Mouse (Mus musculus) embryonic fibroblast, embryonic 13.5 days (primary cell): Measurements from ENCODE around the gene Ikzf3. TPM values are rescaled to one million over a fixed set of nuclear protein-coding genes. Genes with fewer than 3 reads are reported as not detected.

Source experiments
- H3K27ac ChIP-seq: 2 replicates; pipeline ENCODE4 v1.5.1; 2012; ENCODE audit warnings: low read length, control low read depth, inconsistent platforms; ENCODE audit not compliant: insufficient read depth
- H3K4me1 ChIP-seq: 2 replicates; pipeline ENCODE4 v1.6.1; 2011; ENCODE audit warnings: low read length; ENCODE audit not compliant: control insufficient read depth, insufficient read depth
- H3K4me3 ChIP-seq: 2 replicates; pipeline ENCODE4 v1.5.1; 2011; ENCODE audit warnings: mild to moderate bottlenecking, control low read depth, low read length; ENCODE audit not compliant: insufficient read depth
- CTCF ChIP-seq: IDR thresholded peaks from 2 replicates; pipeline ENCODE4 v1.5.1; 2011; ENCODE audit warnings: mild to moderate bottlenecking, control low read depth, low read length, moderate library complexity, borderline replicate concordance; ENCODE audit not compliant: insufficient read depth
- POLR2A ChIP-seq: IDR thresholded peaks from 2 replicates; pipeline ENCODE4 v1.6.1; 2011; ENCODE audit warnings: low read depth, mild to moderate bottlenecking, control low read depth, low read length, moderate library complexity
- polyA plus RNA-seq: library from polyadenylated mRNA; stranded (reverse); fragments of >200 nt; gene quantifications from 2 replicates; pipeline ENCODE4 v1.2.4, GENCODE M21; 2011; ENCODE audit warnings: low read depth; ENCODE audit not compliant: missing spikeins, insufficient read length

Gene Ikzf3
- polyA plus RNA-seq, 1 experiment = not detected

DNA sequence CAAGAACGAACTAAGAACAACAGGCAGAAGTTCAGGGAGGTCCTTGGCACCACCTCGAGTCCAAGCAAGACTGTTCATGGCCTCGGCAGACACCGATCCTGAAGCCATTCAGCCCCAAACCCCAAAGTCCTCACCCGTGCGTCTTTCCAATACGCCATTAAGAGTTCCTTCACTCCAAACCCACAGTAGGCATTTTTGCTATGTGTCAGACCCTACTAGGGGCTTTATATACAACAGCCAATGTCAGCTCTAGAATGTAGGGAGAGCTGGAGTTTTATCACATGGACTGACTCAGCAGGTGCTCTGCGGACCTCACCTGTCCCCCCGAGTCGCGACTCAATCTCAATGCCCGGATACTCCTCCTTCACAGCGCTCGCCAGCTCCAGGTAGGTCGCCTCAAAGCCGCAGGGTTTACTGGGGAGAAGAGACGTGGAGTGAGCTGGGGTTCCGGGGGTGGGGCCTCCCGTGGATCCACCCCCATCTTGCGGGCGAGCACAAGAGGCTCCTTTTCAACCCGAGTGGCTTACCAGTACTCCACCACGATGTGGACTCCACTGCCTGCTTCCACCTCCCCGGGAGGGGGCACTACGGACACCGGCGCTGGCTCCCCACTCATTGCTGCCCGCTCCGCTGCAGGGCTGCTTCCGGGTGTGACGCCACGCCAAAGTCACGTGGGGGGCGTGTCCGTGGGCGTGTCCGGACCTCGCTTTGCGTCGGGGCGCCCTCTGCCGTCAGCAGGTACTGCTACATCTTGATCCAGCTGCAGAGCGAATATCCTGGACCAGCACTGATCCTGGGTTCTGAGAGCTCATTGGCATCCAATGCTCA, 107.3 kb downstream of the Ikzf3 start, which contains the start of gene Mien1:
Mien1 (minus strand) TSS at position 661 of the 828 bp plus-strand sequence.
- Histone ChIP-seq H3K4me3 (peak within 1 kb of the TSS; percentile 80), H3K4me1 (0 out of 2 replicates have a peak, but pooled peaks cover 4% of the 10 kb centered on the region), H3K27ac (peak within 1 kb of the TSS; percentile 37; the same call in 1 of the 2 replicates)
- peak; percentile 92 for TF ChIP-seq CTCF
- peak; percentile 57 for TF ChIP-seq POLR2A

DNA sequence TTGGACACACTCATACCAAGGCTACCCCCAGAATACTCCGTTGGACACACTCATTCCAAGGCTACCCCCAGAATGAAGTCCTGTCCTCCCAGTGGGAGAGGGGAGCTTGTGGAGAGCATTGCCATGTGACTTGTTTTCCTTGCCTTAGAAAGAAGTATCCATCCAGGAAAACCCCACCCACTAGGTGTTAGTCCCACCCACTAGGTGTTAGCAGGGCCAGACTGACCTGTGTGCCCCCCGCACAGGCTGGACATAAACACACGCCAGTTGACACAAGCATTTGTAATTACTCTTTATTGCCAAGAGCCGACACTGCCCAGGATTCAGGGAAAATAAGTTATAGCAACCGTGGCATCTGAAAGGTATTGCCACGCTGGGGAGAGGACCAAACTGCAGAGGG, 108.4 kb downstream of the Ikzf3 start:
- Histone ChIP-seq H3K4me3 (no peak overlapping the region), H3K4me1 (0 out of 2 replicates have a peak, but pooled peaks cover 4% of the 10 kb centered on the region), H3K27ac (no peak overlapping the region)
- TF ChIP-seq POLR2A (no peak), CTCF (no peak)

DNA sequence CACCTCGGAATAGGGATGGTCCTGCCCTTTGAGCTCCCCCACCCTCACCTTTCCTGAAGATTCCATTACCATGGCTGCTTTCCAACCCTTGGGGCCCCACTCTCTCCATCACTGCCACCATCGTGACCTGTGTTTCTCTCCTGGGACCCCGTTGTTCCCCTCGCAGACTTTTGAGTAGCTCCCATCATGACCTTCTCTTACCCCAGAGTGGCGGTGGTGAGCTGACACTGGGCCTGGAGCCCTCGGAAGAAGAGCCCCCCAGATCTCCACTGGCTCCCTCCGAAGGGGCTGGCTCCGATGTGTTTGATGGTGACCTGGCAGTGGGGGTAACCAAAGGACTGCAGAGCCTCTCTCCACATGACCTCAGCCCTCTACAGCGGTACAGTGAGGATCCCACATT, 110.1 kb downstream of the Ikzf3 start:
- Histone ChIP-seq H3K27ac (no peak overlapping the region), H3K4me3 (no peak overlapping the region), H3K4me1 (0 out of 2 replicates have a peak, but pooled peaks cover 4% of the 10 kb centered on the region)
- TF ChIP-seq CTCF (no peak), POLR2A (no peak)

DNA sequence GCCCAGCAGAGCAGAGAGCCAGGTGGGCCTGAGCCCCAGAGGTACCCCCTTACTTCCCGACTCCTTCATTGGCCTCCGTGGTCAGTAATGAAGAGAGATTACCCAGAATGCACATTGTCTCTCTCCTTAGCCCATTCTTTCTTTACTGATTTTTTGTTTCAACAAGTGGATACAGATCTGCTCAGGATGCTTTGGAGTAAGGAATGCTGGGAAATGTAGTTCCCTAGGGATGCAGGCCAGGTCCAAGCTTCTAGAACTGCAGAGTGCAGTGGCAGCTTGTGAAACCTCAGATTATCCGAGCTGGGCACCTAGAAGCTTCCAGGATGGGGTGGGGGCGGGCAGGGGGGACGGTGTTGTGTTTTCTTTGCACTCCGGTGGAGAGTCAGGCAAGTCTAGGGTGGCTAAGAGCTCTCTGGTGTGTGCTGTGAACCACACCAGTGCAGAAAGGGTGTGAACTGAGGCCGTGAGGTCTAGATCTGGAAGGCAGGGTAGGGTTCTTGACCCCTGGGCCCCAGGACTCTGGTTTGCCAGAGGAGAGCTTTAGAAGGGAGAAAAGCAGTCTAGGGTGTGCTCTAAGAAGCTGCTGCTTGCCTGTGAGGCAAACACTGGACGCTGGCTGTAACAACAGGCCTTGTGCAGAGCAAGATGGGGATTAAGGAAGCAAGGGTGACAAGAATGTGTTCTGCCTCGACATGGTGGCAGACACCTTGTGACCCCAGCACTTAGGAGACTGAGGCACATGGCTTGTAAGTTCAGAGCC, 113.9 kb downstream of the Ikzf3 start:
- TF ChIP-seq CTCF (no peak), POLR2A (no peak)
- no peaks in the 10 kb centered on the region for H3K4me1 ChIP-seq
- no peak overlapping the region for H3K4me3 ChIP-seq
- no peak overlapping the region for H3K27ac ChIP-seq

DNA sequence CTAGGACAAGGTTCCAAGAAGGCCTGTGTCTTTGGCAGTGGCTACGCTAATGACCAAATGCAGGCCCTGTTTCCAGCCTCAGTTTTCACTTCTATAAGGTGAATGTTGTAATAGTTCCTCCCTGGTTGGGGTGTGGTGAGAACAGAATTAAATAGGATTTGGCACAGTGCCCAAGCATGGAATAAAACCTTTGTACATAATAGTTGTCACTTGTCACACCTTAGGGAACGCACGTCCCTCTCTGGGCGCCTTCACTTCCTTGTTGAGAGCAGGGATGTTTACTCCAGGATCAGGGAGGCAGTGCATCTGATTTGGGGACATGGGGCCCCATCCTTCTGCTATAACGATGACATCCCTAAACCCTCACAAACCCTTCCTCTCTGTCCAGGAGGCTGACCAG, 117.4 kb downstream of the Ikzf3 start:
- TF ChIP-seq POLR2A (no peak), CTCF (no peak)
- Histone ChIP-seq H3K4me1 (no peaks in the 10 kb centered on the region), H3K4me3 (no peak overlapping the region), H3K27ac (no peak overlapping the region)

DNA sequence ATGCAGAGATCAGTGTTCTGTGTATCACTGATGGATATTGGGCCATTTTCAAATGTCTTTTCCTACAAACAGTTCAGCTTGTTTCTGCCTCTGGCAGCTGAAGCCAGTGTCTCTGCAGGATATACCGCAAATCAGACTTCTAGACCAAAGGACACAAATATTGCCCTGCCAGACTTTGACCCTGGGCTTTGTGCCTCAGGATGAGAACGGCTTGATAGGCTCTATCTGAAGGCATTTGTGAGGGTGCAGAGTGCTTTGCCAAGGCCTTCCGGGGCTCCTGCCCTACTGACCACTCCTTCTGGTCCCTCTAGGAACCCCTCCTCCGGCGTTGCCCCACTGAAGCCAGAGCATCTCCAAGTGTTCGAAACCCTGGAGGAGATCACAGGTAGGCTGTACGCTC, 119.2 kb downstream of the Ikzf3 start:
- Histone ChIP-seq H3K4me3 (no peak overlapping the region), H3K27ac (no peak overlapping the region), H3K4me1 (no peaks in the 10 kb centered on the region)
- TF ChIP-seq POLR2A (no peak), CTCF (no peak)

DNA sequence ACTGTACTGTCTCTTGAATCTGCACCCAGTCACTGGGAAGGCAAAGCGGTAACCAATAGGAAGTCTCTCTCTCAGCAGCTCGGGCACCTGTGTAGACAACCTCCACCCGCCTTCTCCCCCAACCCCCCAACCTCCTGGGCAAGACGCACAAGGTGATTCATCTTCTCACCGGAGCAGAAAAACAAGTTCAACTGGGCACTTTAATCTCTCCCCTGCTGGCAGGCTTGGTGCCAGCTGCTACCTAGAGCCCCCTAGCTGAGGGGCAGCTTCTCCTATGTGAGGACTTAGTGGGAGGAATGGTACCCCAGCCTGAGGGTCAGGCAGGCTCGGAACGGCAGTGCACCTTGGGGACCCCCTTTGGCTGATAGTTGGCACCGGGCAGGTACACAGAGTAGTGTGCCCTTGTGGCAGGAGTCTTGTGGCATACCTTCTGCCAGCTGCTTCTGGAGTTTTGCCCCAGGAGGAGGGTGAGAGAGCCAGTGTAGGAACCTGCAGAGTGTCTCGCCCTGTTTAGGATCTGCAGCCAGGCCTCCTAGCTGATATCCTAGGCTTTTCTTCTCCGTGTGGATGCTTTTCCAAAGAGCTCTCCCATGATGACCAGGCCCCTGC, 126.8 kb downstream of the Ikzf3 start:
- no peak overlapping the region for H3K4me3 ChIP-seq
- no peak overlapping the region for H3K27ac ChIP-seq
- TF ChIP-seq CTCF = no peak
- TF ChIP-seq POLR2A = no peak
- 0 out of 2 replicates have a peak, but pooled peaks cover 2% of the 10 kb centered on the region for H3K4me1 ChIP-seq

DNA sequence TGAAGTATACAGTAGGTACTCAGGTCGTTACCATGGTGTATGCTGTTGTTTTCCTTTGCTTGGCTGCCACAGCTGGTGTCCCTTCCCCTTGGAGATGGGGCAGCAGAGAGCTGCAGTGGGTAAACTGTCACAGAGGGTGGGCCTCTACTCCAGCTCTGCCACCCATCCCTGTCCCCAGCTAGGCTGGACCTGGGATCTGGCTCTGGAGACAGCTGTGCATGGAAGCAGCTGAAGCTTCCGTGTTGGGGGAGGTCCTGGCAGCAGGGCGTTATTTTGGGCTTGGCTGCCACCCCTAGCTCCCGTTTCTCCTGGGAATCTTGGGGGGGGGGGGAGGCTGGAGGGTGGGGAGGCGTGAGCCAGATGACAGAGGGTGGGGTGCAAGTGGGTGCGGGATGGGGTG, 127.6 kb downstream of the Ikzf3 start:
- no peak overlapping the region for H3K27ac ChIP-seq
- H3K4me3 ChIP-seq = no peak overlapping the region
- H3K4me1 ChIP-seq = 0 out of 2 replicates have a peak, but pooled peaks cover 4% of the 10 kb centered on the region

DNA sequence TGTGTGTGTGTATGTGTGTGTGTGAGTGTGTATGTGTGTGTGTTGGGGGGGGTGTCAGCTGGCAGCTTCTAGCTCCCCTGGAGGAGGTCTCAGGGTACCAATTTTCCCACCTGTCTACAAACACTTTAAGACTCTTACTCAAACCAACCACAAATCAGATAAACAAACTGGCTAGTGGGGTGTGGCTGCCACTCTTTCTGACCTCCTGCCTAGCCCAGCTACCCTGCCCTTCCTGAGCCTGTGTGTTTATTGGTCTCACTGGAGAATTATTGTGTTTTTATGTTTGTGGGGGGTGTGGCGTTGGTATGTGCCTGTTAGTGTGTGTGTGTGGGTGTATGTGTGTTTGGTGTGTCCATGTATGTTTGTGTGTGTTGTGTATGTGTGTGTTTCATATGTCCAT, 128.8 kb downstream of the Ikzf3 start:
- no peak overlapping the region for H3K4me3 ChIP-seq

More for the DNA sequence above, 127.6 kb downstream of the Ikzf3 start:
- TF ChIP-seq POLR2A (no peak), CTCF (no peak)

More for the DNA sequence above, 128.8 kb downstream of the Ikzf3 start:
- no peak overlapping the region for H3K27ac ChIP-seq
- TF ChIP-seq POLR2A = no peak
- no peak for TF ChIP-seq CTCF
- 0 out of 2 replicates have a peak, but pooled peaks cover 4% of the 10 kb centered on the region for H3K4me1 ChIP-seq

Other genes with a start within 250 kb of the Ikzf3 start
- gene Neurod2, start 216.4 kb downstream of the Ikzf3 start, polyA plus RNA-seq = not detected in 2 replicates
- not detected in 2 replicates for gene Ppp1r1b, start 197.6 kb downstream of the Ikzf3 start, polyA plus RNA-seq
- gene Stard3, start 187.7 kb downstream of the Ikzf3 start, polyA plus RNA-seq = 14.9 and 18.5 TPM in 2 replicates
- not detected in 2 replicates for gene Tcap, start 162.2 kb downstream of the Ikzf3 start, polyA plus RNA-seq
- gene Pnmt, start 159.6 kb downstream of the Ikzf3 start, polyA plus RNA-seq = not detected in 2 replicates
- gene Pgap3, start 145.5 kb downstream of the Ikzf3 start, polyA plus RNA-seq = 3.6 and 4.1 TPM in 2 replicates
- gene Erbb2, start 133.6 kb downstream of the Ikzf3 start, polyA plus RNA-seq = 15.3 and 17.8 TPM in 2 replicates
- gene Mien1, start 107.0 kb downstream of the Ikzf3 start, polyA plus RNA-seq = 47.2 and 54.3 TPM in 2 replicates
- not detected in 2 replicates for gene Grb7, start 99.6 kb downstream of the Ikzf3 start, polyA plus RNA-seq
- gene Zpbp2, start 5.1 kb upstream of the Ikzf3 start, polyA plus RNA-seq = not detected in 2 replicates
- gene Ormdl3, start 41.3 kb upstream of the Ikzf3 start, polyA plus RNA-seq = 47.7 and 51.9 TPM in 2 replicates
- not detected in 2 replicates for gene Lrrc3c, start 52.3 kb upstream of the Ikzf3 start, polyA plus RNA-seq
- gene Gm12355, start 79.6 kb upstream of the Ikzf3 start, polyA plus RNA-seq = 7.2 and 8.9 TPM in 2 replicates
- not detected in 2 replicates for gene Gsdma3, start 80.3 kb upstream of the Ikzf3 start, polyA plus RNA-seq
- not detected in 2 replicates for gene Gsdma2, start 100.7 kb upstream of the Ikzf3 start, polyA plus RNA-seq
- gene Gsdma, start 118.3 kb upstream of the Ikzf3 start, polyA plus RNA-seq = not detected in 2 replicates
- gene Psmd3, start 136.5 kb upstream of the Ikzf3 start, polyA plus RNA-seq = 86.7 and 91.8 TPM in 2 replicates
- gene Csf3, start 155.2 kb upstream of the Ikzf3 start, polyA plus RNA-seq = 0.35 TPM in 1 of 2 replicates, not detected in the other
- 50.1 and 58.1 TPM in 2 replicates for gene Med24, start 183.4 kb upstream of the Ikzf3 start, polyA plus RNA-seq
- gene Thra, start 194.6 kb upstream of the Ikzf3 start, polyA plus RNA-seq = 66.0 and 83.9 TPM in 2 replicates
- 18.7 and 23.7 TPM in 2 replicates for gene Nr1d1, start 229.3 kb upstream of the Ikzf3 start, polyA plus RNA-seq
- gene Msl1, start 249.5 kb upstream of the Ikzf3 start, polyA plus RNA-seq = 77.7 and 83.8 TPM in 2 replicates